Mouse (Mus musculus): ENCODE measurements at regions not wholly inside any gene's neighbourhood (a gene's known extent, or its start where the extent isn't known, plus 50 kb on each side); places are given as distances from the start of the nearest gene placed in this dataset.

- DNase-seq (ENCODE audit: low spot score in 2 of 2) = no peak
Observed at GRCm38 (mm10) chr13:37468304-37469178, 123.5 kb downstream of the Ly86 start.

DNA sequence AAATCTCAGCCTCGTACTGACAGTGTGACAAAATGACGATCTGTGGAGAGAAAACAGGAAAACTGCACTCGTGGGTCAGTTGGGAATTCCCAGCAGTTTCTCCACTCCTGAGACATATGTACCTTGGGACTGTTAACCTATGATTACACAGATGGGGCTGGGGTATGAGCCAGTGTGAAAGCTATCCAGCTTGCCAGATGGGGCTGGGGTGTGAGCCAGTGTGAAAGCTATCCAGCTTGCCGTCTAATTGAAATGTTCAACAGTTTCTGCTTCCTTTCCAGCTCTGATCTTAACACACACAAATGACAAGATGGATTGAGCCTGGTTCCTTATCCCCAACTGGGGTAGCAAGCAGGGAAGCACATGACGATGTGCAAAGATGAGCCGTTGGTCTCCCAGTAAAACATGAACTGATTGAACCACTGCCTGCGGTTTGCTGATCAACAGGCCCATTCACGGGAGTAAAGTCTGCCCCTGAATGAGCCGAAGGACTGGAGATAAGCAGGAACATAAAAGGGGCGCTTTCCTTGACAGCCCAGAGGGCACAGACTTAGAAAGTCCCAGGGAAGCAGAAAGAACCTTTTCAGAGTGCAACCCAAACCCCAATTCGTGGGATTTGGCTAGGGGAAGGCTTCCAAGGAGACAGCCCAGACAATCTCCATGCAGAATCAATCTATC lies 125.4 kb downstream of the Ly86 start:
- no peak for DNase-seq (ENCODE audit: low spot score in 2 of 2)

GRCm38 (mm10) chr13:37473359-37473758 lies 128.4 kb downstream of the Ly86 start:
- DNase-seq (ENCODE audit: low spot score in 2 of 2) = no peak

DNA sequence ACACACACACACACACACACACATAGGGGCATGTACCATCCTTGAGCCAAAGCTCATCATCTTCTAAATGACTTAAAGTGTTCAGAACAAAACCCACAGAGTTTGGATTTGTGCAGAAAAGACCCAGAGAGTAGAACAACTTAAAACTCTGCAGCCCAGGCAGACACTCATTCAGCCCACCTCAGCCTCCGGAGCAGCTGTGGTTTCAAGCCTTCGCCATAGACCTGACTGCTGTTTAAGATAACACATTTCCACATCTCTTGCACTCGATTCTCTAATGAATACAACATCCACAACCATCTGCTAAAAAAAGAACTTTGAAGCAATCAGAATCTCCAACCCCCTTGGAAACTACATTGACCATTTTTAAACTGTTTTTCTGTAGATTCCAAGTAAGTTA lies 130.8 kb downstream of the Ly86 start:
- no peak for DNase-seq (ENCODE audit: low spot score in 2 of 2)

DNA sequence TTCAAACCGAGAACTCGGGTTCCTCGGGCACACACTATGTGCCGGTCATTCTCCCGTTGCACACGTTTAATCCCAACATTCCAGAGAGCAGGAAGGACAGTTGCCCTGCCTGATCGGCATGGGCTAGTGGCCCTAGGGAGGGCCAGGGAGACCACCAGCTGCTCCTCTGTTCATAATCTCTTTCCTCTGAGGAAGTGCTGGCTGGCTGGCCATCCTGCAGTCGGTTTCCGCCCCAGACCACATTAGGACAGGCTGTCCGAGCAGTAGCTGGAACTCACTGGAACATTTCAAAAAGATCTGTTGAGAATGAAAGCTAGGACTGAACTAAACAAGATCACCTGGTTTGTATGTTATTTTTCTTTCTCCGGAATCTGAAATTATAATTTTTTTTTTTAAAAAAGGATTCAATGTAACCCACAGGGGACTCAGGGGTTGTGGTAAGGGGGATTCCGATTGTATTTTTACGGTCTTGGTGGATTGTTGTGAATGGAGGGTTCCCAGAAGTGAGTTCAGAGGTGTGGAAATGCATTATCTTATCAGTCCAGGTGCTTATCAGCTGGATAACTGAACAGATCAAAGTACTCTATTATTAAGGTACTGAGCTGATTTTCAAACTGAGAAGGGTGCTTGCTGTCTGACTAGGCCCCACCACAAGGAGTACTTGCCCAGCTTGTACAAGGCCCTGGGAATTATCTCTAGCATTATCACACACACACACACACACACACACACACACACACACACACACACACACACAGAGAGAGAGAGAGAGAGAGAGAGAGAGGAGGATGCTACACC lies 131.4 kb downstream of the Ly86 start:
- DNase-seq (ENCODE audit: low spot score in 2 of 2) = no peak

DNA sequence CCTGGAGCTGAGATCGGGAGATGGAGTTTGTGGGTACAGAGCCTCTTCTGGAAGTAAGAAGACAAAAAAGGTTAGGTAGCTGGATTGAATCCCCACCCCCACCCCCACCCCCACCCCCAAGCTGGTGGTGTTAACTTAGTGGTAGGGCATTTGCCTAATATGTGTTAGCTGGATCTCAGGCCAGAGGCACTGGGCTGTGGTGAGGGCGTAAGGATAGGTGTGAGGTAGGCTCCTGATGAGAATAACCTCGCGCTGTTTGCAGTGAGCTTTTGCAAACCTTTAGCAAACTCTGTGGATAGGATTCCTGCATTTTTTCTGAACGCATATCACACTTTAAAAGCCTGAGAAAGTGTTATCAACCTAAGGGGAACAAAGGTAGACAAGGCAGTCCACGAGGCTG lies 132.3 kb downstream of the Ly86 start:
- no peak for DNase-seq (ENCODE audit: low spot score in 2 of 2)

- no peak for DNase-seq (ENCODE audit: low spot score in 2 of 2)
Observed at GRCm38 (mm10) chr13:37477749-37478548, 132.9 kb downstream of the Ly86 start.

DNA sequence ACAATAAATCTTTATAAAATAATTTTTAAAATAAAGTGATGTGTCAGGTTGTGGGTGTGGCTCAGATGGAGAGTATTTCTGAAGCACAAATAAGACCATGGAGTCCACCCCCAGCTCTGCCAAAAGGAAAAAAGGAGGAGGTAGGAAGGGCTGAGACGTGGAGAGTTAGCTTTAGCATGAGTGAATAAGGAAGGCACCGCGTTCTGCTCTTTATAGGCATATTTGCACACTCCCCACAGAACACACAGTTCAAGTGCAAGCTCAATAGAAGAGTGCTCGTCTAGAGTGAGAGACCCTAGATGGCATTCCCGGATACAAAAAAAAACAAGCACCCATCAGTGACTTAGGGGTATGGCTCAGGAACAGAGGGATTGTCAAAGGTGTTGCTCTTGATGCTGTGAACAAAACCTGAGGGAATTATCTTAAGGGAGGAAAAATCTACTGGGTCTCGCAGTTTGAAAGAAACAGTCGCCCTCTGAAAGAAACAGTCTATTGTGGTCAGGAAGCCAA lies 134.2 kb downstream of the Ly86 start:
- DNase-seq (ENCODE audit: low spot score in 2 of 2) = no peak

DNA sequence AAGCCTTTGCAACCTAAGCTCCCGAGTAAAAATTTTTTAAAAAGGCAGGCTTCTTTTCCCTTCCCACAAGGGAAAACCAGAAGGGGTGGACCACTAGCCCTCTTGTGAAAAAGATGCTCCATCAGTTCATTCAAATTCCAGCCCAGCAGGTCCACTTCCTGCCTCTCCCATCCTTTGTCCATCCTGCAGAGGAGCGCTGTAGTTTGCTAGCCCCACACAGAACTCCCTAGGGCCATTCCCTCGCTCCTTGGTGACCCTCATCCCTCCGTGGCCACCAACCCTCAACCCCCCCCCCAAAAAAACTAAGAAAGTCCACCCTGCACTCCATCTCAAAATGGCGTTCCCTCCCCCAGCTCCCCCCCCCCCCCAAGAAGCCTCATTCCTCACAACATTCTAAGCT lies 136.5 kb downstream of the Ly86 start:
- DNase-seq (ENCODE audit: low spot score in 2 of 2) = no peak

- DNase-seq (ENCODE audit: low spot score in 2 of 2) = no peak
Observed at GRCm38 (mm10) chr13:37482038-37482437, 137.0 kb downstream of the Ly86 start.

- peak in 1 of 2 experiments; percentile 62 for DNase-seq (ENCODE audit: low spot score in 2 of 2)
Observed at GRCm38 (mm10) chr13:37482589-37482988, 137.6 kb downstream of the Ly86 start.

- peak in 1 of 2 experiments; percentile 45 for DNase-seq (ENCODE audit: low spot score in 2 of 2)
Observed at GRCm38 (mm10) chr13:37483010-37483855, 138.2 kb downstream of the Ly86 start.

- DNase-seq (ENCODE audit: low spot score in 2 of 2) = no peak
Observed at GRCm38 (mm10) chr13:37484631-37485030, 139.6 kb downstream of the Ly86 start.

DNA sequence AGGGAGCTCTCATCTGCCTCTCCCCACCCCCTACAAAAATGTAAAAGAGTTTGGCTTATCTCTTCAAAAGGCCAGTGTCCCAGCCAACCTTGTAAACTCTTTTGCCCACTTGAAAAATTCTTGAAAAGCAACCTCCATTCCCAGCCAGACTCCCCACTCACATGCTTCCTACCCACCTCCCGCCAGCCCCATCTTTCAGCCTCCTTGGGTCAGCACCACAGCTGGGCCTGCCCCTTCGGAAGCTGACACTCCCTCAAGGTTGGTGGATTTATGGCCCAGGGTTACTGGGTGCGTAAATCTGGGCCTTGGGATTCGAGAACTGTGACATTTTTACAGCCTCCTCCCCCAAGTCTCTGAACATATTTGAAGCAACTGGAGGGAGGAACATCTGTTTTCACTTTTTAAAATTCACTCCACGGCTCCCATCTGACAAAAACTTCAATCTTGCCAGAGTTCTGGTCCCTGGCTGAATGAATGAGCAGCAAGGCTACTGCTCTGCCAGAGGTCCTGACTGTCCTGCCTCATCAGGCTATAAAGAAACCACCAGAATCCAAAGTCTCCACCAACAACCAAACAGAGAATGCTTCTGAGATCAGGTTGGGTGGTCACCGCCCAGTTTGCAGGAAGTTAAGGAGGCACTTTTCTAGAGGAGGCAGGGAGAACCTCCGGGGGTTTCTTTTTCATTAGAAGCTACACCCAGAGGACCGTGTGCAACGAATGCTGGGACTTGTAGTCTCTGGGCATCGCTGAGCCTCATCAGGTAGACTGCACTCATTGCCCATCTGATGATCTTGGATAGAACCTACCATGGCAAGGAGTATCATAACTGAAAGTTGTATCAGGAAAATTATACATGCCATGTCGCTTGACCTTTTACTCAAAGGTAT lies 147.3 kb downstream of the Ly86 start:
- no peak for DNase-seq (ENCODE audit: low spot score in 2 of 2)

GRCm38 (mm10) chr13:37493331-37493730 lies 148.3 kb downstream of the Ly86 start:
- DNase-seq (ENCODE audit: low spot score in 2 of 2) = no peak

DNA sequence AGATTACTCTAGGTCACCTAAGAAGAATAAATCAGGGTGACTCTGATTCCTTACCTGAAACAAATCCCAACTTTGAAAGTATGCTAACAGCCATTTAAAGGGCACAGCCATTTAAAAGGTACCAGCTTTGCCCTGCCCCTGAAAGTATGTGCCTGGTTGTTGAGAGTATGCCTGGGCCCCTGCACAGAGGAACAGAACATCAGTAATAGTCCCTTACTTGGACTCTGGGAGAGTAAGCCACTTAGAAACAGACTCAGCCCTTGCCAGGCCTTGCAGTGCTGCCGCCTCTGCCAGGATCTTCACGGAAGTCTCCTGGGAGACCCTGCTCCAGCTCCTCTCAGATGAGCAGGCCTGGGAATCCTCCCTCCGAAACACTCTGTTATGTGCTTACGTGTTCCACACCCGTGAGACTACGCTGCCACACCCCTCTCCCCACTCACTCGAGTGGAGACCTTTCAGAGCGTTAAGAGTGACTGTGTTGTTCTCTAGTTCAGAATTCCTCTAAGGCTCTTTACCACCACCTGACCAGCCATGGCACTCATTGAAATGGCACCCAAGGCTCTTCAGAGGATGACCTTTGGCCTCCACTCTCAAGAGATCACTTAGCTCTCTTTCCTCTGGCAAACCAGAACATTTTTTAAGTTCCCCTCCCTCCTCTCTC lies 150.4 kb downstream of the Ly86 start:
- DNase-seq (ENCODE audit: low spot score in 2 of 2) = no peak

DNA sequence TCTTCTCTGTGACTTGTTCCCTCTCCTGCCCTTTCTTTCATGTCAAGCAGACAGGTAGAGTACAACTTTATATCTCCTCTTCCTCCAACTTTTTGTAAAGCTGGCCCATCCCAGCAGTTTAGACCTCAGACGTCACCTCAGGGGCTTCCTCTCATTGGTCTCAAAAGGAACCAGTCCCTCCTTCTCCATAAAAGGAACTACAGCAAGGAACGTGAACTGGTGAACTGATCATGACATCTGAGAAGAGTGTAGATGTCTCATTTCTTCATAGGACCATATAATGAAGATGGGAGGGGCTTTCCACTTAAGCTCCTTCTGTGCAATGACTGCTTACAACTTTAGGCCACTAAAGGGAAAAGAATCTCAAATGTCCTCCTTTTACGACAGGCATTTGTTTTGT lies 153.0 kb downstream of the Ly86 start:
- no peak for DNase-seq (ENCODE audit: low spot score in 2 of 2)

DNA sequence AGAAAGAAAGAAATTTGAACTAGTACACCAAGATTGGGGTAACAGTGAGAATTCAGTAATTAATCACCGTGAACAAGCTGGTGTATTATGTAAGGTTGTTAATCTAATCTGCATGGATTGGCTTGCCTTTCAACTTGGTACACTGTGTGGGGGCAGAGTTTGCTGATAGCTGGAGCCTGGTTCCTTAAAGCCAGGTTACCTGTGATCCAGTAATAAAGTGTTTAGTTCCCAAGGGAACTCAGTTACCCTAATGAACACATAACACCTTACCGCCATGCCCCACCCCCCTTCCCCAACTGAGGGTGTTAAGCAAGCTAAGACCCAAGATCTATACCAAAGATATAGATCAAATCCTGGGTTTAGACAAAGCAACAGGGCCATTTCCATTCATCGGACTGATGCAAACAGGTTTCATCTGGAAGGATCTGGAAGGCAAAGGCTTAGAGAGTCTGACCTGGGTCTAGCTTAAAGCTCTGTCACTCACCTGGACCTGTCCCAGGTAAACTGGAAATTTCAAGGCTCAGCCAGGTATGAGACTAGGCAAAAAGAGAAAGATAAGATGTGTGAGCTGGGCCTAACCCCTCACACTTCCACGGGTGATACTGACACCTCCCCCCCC lies 155.8 kb downstream of the Ly86 start:
- no peak for DNase-seq (ENCODE audit: low spot score in 2 of 2)
